Mouse (Mus musculus) heart, postnatal 0 days (tissue): Measurements from ENCODE around the gene Pax8.

Experiments
- CTCF ChIP-seq: IDR thresholded peaks from 2 replicates; pipeline ENCODE4 v1.5.1; 2016; ENCODE audit warnings: antibody characterized with exemption, control low read depth, low read depth
- EP300 ChIP-seq: IDR thresholded peaks from 2 replicates; pipeline ENCODE4 v1.6.1; 2016; ENCODE audit warnings: antibody characterized with exemption, low read depth

- TF ChIP-seq CTCF (no peak), EP300 (no peak)
Observed at GRCm38 (mm10) chr2:24467156-24467555, 8.2 kb downstream of the Pax8 start.
